Mouse (Mus musculus): ENCODE data around the gene Ms4a6d. TPM values are rescaled to one million over a fixed set of nuclear protein-coding genes. Genes with fewer than 3 reads are reported as not detected.
"Not testable (repeated sequence)": the region's sequence is repeated elsewhere in the genome, so short reads cannot be mapped to it uniquely, and the experiment has no call there.

Gene Ms4a6d
- total RNA-seq (2021): 1 to 10 TPM; 3.2 to 5.8 TPM
- long read RNA-seq, experiment 1, partial matches to known transcripts: 0 of 4 reads
- long read RNA-seq, experiment 1, other reads (novel, unspliced or antisense): 0 of 4 reads
- long read RNA-seq, experiment 2, partial matches to known transcripts: 0 of 4 reads
- long read RNA-seq, experiment 2, other reads (novel, unspliced or antisense): 0 of 4 reads

DNA sequence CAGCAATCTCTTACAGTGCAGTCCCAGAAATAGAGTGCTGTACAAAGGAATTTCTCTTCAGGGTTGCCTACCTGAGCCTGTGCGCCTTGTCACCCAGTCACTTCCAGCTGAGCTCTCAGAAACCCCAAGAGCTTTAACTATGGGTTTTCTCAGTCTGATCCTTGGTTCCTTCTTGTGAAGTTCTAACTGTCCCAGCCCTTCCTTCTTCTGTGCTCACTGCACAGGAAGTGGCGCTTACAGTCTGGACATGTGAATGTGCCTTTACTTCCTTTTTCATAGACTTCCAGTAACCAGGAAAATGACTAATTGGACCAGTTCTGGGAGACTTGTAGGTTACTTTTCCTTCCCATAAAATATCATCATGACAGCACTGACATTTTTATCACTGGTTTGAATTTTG lies at the start of gene Ms4a6d:
TSS of gene Ms4a6d (minus strand) at position 247 of the 400 bp plus-strand sequence.
- DNase-seq: no peak

DNA sequence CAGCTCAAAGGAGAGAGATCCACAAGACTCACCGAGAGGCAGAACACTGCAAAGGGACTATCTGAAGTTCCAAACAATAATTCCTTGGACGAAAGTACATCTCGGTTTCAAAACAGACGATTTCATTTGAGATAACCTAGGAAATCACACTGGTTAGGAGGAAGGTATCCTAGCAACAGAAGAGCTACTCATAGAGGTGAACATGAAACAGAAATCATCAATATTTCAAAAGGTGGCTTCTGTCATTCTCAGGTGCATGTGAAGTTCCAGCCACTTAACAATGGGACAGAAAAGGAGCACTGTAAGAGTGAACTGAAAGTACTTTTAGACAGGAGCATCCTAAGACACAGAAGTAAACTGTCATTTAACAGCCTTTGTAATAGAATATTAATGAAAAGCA lies 44.9 kb upstream of the Ms4a6d start:
- DNase-seq: no peak

DNA sequence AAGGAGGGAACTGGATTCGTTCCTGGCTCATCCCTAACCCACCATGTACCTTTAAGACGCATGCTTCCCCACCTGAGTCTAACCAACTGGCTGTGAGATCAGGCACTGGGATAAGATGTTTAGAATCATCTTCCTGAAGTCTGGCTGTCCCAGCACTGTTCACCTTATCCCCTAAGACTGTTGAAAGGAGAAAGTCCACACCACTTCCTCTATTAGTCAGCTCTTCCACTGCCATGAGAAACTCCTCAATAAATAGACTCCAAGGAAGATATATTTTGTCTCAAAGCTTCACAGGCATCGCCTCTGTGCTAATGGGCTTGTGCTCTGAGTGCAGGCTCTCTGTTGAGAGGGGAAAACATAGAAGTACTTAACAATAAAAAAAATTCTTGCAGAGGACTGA lies 41.5 kb upstream of the Ms4a6d start:
- DNase-seq: no peak

DNA sequence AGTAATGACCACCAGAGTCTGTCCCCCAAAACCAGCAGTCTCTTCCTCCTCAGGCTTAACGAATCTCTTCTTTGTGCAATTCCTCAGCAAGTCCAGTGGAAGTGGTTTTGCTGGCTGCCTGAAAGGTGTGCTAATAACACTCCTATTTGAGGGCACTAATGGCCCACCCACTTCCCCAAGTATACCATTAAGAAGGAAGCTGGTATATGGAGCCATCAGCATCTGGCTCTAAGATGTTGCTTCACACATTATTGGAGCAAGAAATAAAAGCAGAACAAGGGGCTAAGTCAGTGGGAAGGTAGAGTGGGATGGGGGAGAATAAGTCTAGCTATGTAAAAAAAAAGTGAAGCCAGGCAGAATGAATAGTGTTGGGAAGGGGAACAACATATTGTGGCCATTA lies 36.1 kb upstream of the Ms4a6d start, which contains the start of gene Ms4a3:
TSS of gene Ms4a3 (minus strand) at position 120 of the 400 bp plus-strand sequence.
- no peak for DNase-seq

DNA sequence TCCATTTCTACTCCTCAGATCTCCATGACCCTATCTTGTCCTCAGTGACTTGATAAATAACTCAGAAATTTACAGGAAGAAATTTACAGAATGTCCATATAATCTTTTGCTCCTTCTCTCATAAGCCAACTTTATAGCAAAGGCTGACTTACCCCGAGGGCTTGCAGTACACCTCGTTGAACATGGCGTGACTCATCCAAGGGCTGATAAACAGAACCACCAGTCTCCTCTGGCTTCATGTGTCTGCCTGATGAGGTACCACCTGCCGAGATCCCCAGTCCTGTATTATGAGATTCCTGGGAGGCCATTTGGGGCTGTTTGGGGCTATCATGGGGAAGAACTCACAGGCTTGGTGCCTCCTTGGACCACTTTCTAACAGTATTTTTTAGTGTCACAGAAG lies 34.4 kb upstream of the Ms4a6d start:
- DNase-seq: no peak

DNA sequence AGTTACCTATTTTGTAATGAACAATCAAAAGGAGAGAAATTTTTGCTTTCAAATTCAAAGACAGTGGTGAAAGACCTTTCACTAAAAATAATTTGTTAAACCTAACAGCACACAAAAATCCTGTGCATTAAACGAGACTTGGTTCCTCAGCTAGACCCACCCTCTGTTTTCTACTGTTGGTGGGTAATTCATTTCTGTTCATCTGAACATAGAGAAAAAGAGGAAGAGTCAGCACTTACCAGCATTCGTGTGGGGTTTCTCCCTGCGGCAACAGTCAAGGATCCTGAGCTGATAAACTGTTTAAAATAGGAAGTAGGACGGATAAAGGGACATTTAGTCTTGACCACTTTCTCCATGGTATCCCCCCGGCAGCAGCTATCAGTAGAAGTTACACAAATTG lies 30.9 kb upstream of the Ms4a6d start:
- no peak for DNase-seq

DNA sequence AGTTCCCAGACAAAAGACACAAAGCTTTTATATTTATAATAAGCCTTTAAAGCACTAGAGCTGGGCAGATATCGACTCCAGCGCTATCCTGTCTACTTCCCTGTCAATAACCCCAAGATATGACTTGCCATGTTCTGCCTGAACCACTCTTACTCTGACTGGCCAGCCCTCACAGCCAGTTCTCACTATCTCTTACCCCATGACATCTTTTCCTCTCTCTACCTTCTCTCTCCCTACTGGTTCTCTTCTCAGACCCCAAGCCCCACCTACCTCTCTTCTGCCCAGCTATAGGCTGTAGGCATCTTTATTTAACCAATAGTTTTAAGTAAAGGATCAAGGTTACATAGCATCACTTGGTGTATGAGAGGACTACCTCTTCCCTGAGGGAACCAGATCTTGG lies 29.7 kb upstream of the Ms4a6d start:
- DNase-seq: no peak

DNA sequence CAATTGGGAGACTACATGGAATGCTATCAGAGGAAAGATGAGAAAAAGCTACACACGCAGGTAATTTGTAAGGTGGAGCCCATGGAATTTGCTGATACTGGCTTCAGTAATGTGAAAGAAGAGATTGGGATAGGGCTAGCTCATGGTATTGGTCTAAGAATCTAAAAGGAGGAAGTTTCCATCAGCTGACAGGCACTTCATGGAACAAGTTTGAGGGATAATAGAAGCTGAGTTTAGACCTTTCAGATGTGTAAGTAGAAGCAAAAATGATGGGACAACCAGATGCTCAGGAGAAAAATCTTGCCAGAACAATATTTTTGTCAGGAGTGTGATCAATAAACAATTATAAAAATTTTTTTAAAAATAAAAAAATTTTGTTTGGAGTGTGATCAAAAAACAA lies 29.1 kb upstream of the Ms4a6d start:
- DNase-seq: no peak

DNA sequence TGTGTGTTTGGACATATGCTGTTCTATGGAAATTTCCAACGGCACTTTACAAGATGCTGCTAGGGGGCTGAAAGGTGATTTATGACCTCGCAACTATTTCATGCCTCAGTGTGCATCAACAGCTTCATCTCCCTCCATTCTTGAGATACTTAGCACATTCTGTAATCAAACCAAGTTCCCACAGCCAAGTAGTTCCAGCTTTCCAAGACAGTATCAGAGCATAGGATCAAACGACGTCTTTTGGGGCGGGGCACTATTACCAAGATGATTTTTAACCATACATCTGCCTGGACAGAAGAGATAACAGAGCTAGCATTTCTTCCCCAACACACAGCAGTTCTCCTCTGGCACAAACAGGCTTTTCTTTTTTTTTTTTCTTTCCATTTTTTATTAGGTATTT lies 20.6 kb upstream of the Ms4a6d start:
- no peak for DNase-seq

DNA sequence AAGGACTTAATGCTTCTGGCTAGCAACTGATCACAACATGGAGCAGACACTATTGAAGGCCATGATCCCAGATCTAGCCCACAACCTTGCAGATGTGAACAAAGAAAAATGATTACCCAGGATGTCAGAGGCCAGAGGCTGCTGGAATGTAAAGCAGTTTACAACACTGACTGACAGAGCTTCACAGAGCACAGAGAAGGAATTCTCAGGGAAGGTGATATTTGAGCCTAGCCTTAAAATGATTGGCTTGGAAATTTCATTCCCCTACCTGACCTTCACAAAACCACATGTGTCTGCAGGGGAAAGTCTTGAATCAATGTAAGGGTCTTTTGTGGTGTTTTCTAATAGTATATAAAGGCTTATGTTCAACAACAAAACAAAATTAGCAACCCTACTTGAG lies 20.2 kb upstream of the Ms4a6d start:
- no peak for DNase-seq

DNA sequence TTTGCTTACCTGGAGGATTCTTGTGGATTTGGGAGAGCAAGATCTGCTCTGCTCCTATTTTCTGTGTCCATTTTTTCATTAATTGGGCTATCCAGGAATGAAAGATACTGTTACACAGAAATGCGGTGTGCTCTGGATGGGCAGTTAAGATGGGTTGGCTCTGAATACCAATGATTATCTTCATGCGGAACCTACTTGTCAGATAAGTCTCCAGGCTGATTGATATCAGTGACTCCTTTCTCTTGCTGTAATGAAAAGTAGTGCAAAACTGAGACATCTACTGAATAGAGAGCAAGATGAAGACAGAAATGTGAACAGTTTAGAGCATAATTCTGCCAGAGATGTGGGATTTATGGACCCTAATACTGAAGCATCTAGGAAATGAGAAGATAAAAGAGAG lies 18.9 kb upstream of the Ms4a6d start, which contains the start of gene Ms4a2:
TSS of gene Ms4a2 (minus strand) at position 169 of the 400 bp plus-strand sequence.
- DNase-seq: no peak

DNA sequence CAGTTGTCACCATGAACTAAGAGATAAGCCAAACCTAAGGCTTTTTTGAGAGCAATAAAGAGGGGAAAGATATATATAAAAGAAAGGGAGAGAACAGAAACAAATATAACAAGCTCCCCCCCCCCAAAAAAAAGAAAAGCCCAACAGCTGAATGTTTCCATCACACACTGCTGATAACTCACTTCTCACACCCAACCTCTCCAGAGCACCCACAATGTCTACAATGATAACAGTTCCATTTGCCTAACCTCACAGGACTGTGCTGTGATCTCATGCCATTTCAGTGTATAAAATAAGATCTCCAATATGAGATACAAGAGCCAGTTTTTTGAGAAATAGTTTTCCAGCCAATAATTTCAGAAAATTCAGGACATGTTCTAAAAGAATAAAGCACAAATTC lies 13.3 kb upstream of the Ms4a6d start:
- DNase-seq: no peak

DNA sequence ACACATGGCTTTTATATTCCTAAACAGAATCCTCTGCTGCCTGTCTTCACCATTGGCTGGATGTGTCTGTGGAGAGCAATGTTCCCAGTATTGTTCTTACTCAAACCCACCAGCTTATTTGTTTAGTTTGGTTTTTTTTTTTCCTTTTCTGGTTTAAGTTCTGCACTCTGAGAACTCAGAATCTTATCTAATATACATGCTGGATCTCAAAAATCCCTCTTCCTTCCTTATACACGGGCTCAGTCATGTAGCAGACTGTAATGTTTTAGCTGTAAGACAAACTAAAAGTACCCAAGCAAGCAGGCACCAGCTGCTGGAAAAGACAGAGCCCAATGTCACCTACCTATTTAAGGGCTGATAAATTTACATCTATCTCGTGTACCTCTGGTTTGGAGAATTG lies 10.2 kb upstream of the Ms4a6d start:
- DNase-seq: no peak

DNA sequence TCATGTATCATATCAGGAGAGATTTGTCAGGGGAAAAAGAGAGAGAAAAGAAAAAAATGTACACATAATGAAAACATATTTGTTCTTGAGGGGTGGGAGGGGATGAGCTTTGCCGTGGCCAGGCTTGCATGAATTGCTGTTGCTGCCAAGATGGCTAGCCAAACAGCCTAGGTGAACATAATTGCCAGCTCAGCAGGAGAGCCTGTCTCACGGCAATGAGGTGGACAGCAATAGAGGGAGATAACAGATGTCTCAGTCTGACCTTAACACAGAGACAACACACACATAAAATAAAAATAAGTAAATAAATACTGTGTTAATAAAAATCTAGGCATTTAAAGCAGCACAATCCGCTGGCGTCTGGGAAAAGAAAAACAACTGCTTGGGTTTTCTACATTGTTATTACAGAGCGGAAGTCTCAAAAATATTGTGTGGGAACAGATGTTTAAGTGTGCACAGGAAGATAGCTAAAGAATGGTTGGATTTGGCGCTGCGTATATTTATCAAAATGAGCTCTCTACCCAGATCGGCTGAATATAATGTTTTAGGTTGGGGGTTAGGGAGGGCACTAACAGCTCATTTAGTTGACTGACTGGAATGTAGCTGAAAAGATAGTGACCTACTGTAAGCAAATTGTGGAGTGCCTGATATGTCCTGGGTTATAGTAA lies 9.3 kb upstream of the Ms4a6d start:
- DNase-seq: no peak

DNA sequence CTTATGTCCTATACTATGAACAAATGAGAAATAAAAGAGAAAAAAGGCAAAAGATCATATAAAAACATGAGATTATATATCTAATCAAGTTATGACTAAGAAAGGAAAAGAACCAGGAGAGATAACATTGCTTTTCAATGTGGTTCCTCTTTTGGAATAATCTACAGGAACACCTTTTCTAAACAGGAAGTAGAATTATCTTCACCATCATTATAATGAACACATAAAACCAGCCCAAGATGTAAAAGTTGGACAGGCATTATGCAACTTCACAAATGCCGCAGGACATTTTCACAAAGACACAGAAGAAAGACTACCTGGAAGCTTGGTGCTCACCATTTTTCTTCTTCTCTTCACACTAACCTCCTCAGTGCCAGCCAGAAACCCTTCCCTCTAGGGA lies 8.4 kb upstream of the Ms4a6d start:
- no peak for DNase-seq

DNA sequence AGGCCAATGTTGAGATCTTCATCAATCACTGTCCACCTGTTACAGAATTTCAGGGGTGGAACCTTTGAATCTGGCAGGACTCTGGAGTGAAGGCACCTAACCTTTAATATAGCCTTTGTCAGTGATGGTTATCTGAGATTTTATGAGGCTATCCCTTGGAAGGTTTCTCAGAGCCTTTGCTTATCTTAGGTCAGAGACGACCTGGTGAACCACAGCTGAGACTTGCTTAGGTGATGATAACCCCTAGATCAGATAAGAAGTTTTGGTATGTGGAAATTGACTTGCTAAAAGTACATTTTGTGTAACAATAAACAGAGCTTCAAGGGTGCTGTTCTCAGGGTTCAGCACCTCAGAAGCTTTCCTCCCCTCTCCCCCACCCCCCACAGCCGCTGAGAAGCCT lies 7.6 kb upstream of the Ms4a6d start:
- no peak for DNase-seq

DNA sequence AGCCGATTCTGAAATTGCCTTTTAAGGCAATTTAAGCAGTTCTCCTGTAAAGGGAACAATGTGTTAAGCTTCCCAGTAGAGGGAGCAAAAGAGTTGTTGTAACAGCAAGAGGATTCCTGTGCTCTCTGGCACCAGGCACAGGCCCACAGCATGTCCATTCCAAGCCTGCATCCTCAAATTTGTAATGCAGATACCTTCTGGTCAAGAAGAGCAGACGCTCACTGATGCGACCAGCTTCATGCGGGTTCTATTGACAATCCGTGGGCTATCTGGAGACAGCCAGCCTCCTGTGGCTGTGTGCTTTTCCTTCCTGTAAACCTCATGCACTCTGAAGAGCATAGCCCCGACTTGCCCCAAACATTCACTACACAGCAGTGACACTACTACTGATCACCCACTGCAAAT lies 6.9 kb upstream of the Ms4a6d start:
- DNase-seq: peak in 1 of 2 experiments; percentile 41

DNA sequence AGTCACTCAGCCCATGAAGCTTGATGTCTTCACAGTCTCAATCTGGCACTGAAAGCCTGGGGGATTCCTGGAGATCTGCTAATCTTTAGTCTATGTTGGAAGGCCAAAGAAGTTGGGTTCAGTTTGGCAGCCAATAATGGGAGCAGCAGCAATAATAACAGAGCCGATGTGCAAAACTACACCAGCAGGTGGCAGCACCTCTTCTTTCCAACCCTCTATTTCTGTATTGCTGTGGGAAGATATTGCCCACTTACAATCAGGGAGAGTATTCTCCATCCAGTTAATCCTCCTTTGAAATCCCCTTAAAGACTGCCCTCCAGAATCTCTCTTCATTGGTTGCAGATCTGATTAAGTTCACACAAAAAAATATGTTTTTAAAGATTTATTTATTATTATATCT lies 3.5 kb upstream of the Ms4a6d start:
- peak; percentile 21 to 58 for DNase-seq

DNA sequence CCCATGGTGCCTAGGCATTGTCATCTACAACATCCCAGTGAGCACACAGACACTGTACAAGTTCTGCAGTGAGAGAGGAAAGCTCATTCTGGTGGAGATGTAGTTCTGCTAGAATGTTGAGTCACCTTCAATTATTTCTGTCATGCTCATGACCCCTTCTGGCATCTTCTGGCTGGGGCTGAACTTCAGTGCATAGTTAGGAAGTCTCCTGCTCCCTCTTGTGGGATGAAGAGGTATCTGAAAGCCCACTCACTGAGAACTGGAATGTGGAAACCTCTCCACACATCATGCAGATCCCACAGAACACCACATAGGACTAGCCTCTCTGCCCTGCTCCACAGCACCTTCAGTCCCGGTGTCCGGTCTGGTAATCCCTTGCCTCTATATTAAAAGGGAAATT lies 2.6 kb downstream of the Ms4a6d start:
- DNase-seq: peak in 1 of 2 experiments; percentile 22

DNA sequence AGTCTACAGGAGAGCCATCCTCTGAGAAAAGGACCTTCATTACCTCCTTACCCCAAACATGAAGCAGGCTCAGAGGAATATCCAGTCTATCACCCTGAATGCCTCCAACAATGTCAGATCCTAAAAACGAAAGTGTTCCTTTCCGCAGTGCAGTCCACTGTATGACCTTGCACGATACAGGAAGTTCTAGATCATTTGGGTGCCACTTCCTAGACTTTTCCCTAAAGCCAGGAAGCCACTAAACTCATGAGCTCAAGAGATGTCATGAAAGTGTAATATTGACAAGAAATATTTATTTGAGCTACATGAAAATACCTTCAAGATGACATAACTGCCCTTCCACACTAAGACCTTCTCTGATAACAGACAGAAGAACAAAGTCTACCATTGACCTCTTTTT lies 3.3 kb downstream of the Ms4a6d start:
- DNase-seq: no peak

DNA sequence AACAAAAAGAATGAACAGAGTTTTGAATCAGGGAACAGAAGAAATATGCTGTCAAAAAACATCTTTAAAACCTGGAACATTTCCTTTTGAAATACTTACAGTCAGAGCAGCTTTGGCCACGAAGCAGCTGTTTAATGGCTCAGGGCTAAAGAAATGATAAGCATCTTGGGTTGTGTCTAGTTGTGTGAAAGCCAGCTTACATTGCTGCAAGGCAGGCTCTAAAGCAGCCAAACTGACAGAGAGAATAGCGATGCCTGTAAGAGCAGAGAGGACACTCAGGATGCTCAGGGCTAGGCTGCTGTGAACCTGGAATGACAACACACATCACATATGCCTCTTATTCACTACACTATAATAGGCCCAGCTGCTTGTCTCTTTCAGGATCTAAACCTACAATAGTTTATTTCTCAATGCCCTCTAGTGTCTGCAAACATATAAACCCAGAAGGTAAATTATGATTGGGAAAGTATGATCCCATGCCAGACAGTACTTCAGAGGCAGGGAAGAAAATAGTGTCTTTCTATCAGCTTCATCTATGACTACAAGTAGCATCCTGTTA lies 14.7 kb downstream of the Ms4a6d start:
- no peak for DNase-seq

DNA sequence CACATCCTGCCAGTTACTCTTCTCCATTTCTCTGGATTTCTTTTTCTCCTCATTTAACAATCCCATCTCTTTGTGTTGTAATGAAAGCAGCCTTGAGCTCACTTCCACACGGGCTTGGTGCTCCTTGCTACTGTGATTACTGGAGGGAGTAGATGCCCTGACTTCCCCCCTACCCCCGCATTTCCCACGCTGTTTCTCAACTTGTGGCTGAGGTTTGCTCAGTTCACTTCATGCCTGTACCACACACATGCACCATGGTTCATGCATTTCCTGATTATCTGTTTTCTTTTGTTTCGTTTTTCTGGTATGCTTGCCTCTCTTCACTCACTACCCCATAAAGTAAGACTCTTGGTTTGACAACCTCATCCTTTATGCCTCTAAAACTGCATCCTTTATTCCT lies 15.4 kb downstream of the Ms4a6d start:
- DNase-seq: no peak

DNA sequence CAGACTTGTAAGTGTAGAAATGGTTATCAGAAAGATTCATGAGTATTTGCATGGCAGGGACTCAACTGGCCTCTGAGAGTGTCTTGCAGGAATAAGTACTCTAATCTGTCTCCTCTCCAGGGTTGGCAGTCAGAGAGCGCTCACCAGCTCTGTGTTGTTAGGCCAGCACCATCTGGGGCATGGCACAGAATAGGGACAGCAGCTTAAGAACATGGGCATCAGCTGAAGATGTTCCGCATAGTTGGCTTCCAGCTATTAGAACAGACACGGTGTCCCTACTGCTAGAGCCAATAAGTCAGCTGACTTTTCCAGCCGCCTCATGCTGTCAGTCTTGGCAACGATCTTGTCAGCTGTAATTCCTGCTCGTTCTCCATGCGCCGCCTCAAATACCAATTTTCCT lies 29.7 kb downstream of the Ms4a6d start:
- DNase-seq: no peak

DNA sequence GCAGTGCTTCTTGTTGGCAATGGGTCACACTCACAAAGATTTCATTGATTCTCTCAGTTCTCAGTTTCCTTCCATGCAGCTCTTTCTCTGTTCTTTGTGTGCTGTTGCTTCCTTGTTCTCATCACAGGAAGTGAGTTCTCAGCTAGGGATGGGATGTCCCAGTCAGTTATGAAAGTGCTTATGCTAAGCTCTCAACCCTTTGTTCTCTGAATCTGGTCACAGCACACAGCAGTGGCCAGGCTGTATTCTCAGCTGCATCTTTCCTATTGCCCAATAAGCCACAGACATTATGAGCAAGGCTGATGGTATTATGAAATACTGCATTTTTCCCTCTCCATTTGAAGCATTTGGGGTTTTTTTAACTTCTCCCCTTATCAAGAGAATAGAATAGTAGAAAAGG lies 45.1 kb downstream of the Ms4a6d start:
- DNase-seq: not testable (repeated sequence)
